Mouse (Mus musculus): ENCODE results near the gene Ece1. TPM values are rescaled to one million over a fixed set of nuclear protein-coding genes. Genes with fewer than 3 reads are reported as not detected.
"Not testable (repeated sequence)": the region's sequence is repeated elsewhere in the genome, so short reads cannot be mapped to it uniquely, and the experiment has no call there.

The Ece1 gene
- polyA plus RNA-seq, 1 experiment: 111 TPM

DNA sequence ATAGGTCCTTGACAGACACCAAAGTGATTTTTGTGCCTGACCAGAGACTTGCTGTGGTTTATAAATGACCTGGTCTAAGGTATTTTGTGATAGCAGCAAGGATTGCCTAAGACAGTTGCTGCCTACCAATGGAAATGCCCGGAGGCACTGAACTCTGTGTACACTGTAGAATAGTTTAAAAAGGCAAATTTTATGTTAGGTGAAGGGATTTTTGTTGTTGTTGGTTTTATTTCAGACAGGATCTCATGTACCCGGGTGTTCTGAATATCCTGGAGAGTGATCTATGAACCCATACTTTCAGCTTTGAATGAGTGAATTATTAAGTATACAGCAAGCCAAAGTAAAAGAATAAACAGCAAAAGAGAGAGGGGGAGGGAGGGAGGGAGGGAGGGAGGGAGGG lies 37.2 kb upstream of the Ece1 start:
- 70% methylated on average over 2 of the region's 2 CpGs for WGBS
- no peak for DNase-seq
- Histone ChIP-seq H3K4me3 (replicated peaks; ENCODE audit: extremely low read depth, low read depth, low read length) (no peak overlapping the region), H3K4me1 (ENCODE audit: control insufficient read depth, insufficient read depth, low read length) (0 out of 2 replicates have a peak, but pooled peaks cover 2% of the 10 kb centered on the region)
- TF ChIP-seq CTCF (IDR thresholded peaks at IDR 0.05; ENCODE audit: insufficient read depth, low read length) (no peak), POLR2A (IDR thresholded peaks at IDR 0.05; ENCODE audit: borderline replicate concordance, extremely low read depth, low read depth, low read length) (no peak)

DNA sequence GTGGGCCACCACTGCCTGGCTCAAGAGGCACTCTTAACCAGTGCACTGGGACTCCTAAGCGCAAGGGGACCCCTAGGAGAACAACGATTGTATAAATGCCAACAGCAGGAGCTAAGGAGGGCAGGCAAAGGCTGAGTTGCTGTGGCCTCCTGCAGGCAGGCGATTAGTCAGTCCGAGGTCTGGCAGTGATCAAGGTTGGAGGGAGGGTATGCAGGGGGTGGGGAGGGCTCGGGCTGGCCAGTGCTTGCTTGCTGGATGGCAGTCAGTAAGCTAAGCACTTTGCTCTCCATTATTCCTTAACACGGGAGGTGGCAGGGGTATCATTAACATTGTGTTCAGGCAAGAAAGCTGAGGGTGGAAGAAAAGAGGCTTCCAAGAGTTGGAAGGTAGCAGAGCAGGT lies 31.7 kb upstream of the Ece1 start:
- WGBS: 27% methylated on average over 6 of the region's 6 CpGs
- no peaks in the 10 kb centered on the region for H3K4me1 ChIP-seq (ENCODE audit: control insufficient read depth, insufficient read depth, low read length)
- DNase-seq: no peak
- TF ChIP-seq CTCF (IDR thresholded peaks at IDR 0.05; ENCODE audit: insufficient read depth, low read length) (no peak), POLR2A (IDR thresholded peaks at IDR 0.05; ENCODE audit: borderline replicate concordance, extremely low read depth, low read depth, low read length) (no peak)
- no peak overlapping the region for H3K4me3 ChIP-seq (replicated peaks; ENCODE audit: extremely low read depth, low read depth, low read length)

DNA sequence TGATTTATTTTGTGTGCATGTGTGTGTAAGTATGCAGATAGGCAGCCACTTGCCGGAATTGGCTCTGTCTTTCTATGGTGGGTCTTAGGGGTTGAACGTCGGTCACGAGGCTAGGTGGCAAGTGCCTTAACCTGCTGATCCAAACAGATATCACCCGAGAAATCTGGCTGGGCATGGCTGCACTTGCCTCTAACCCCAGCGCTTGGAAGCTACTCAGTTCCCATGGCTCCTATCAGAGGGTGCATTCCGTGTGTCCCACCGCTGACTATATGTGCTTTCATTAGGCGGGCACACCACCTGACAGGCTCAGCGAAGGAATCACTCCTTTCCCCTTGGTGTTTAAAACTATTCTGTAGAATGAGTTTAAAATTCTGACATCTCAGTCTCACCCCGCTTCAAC lies 30.4 kb upstream of the Ece1 start:
- Histone ChIP-seq H3K4me1 (ENCODE audit: control insufficient read depth, insufficient read depth, low read length) (no peaks in the 10 kb centered on the region), H3K4me3 (replicated peaks; ENCODE audit: extremely low read depth, low read depth, low read length) (no peak overlapping the region)
- WGBS: 79% methylated on average over 11 of the region's 11 CpGs
- DNase-seq: no peak
- TF ChIP-seq POLR2A (IDR thresholded peaks at IDR 0.05; ENCODE audit: borderline replicate concordance, extremely low read depth, low read depth, low read length) (no peak), CTCF (IDR thresholded peaks at IDR 0.05; ENCODE audit: insufficient read depth, low read length) (no peak)

DNA sequence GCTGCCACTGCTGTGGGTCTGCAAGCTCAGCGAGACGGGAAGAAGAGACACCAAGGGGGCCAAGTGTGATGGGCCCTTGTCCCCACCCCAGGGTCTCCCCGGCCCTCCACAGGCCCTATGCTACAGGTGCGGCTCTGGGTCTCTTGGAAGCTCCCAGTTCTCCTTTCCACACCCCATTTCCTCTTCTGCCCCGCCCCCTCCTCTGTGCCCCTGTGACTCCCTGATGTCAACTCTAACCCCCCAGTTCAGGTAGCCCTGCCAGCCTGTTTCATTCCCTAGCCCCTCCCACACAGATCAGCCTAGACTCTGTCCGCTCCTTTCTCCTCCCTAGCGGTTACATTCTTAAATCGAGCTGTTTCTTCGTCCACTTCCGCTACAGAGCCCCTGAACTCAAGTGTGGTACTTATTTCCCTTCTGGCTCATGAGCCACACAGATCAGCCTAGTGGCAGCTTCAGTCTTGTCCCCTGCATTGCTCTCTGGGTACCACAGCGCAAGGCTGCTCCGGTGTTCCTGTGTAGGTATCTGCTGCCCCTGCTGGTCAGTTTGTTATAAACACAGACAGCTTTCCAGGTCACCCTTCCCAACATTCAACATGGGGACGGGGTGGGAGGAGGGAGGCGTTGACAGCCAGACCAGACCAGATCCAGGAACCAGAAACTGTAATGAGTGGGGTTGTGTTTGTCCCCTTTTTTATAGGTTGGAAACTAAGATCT lies 26.3 kb upstream of the Ece1 start:
- no peak for TF ChIP-seq POLR2A (IDR thresholded peaks at IDR 0.05; ENCODE audit: borderline replicate concordance, extremely low read depth, low read depth, low read length)
- TF ChIP-seq CTCF (IDR thresholded peaks at IDR 0.05; ENCODE audit: insufficient read depth, low read length): peak; percentile 92
- Histone ChIP-seq H3K4me3 (replicated peaks; ENCODE audit: extremely low read depth, low read depth, low read length) (no peak overlapping the region), H3K4me1 (ENCODE audit: control insufficient read depth, insufficient read depth, low read length) (no peaks in the 10 kb centered on the region)
- 17% methylated on average over 14 of the region's 14 CpGs for WGBS
- peak; percentile 74 for DNase-seq

DNA sequence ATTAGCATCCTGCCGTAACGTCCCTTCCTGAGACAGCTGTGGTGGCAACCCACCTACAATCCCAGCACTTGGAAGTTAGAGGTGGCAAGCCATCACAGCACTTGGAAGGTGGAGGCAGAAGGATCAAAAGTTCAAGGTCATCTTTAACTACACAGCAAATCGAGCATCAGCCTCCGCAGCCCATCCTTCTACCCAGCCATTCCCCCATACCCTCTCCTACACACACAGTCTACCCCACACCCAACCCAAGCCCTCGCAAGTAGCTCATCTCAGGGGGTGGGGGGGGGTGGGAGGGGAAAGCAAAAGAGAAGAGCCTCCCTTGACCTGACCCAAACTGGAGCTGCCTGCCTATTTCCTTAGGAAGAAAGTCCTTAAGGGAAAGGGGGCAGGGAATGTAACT lies 25.3 kb upstream of the Ece1 start:
- Histone ChIP-seq H3K4me3 (replicated peaks; ENCODE audit: extremely low read depth, low read depth, low read length) (no peak overlapping the region), H3K4me1 (ENCODE audit: control insufficient read depth, insufficient read depth, low read length) (no peaks in the 10 kb centered on the region)
- DNase-seq: no peak
- TF ChIP-seq POLR2A (IDR thresholded peaks at IDR 0.05; ENCODE audit: borderline replicate concordance, extremely low read depth, low read depth, low read length): no peak
- no peak for TF ChIP-seq CTCF (IDR thresholded peaks at IDR 0.05; ENCODE audit: insufficient read depth, low read length)
- WGBS: 82% methylated on average over 5 of the region's 5 CpGs

DNA sequence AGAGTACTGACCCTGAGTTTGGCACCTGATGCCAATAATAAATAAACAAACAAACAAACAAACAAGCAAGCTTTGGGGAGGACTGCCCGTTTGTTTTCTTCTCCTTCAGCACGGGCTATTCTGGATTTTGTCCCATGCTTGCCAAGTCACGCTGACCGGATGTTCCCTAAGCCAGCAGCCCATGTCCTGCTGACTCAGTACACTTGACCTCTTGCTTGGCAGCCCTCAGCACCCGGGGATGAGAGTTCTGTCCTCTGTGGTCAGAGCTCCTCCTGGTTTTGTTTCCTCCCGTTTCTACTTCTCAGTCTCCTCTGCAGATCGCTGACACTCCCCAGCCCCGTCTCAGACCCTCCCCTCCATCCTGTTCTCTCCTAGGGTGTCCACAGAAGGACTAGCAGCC lies 24.2 kb upstream of the Ece1 start:
- no peak for TF ChIP-seq CTCF (IDR thresholded peaks at IDR 0.05; ENCODE audit: insufficient read depth, low read length)
- no peak for TF ChIP-seq POLR2A (IDR thresholded peaks at IDR 0.05; ENCODE audit: borderline replicate concordance, extremely low read depth, low read depth, low read length)
- WGBS: 49% methylated on average over 8 of the region's 8 CpGs
- Histone ChIP-seq H3K4me3 (replicated peaks; ENCODE audit: extremely low read depth, low read depth, low read length) (no peak overlapping the region), H3K4me1 (ENCODE audit: control insufficient read depth, insufficient read depth, low read length) (no peaks in the 10 kb centered on the region)
- no peak for DNase-seq

DNA sequence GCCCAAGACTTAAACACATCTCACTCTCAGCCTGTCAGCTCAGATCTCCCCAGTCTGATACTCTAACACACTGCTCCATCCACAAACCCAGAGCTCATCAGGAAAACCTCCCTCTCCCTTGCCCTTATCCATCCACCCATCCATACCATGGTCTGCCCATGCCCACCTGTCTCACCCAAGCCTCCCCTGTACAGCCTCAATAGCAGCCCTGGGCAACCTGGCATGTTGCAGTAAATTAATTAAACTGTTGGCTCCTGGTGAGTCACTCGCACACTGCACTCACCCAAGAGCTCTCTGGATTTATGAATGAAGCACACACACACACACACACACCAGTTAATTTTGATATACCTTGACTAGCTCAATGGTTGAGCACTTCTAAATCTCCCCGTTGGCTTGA lies 23.2 kb upstream of the Ece1 start:
- no peak overlapping the region for H3K4me3 ChIP-seq (replicated peaks; ENCODE audit: extremely low read depth, low read depth, low read length)
- H3K4me1 ChIP-seq (ENCODE audit: control insufficient read depth, insufficient read depth, low read length): no peaks in the 10 kb centered on the region
- 95% methylated on average over 2 of the region's 2 CpGs for WGBS
- TF ChIP-seq CTCF (IDR thresholded peaks at IDR 0.05; ENCODE audit: insufficient read depth, low read length) (no peak), POLR2A (IDR thresholded peaks at IDR 0.05; ENCODE audit: borderline replicate concordance, extremely low read depth, low read depth, low read length) (no peak)
- DNase-seq: no peak

DNA sequence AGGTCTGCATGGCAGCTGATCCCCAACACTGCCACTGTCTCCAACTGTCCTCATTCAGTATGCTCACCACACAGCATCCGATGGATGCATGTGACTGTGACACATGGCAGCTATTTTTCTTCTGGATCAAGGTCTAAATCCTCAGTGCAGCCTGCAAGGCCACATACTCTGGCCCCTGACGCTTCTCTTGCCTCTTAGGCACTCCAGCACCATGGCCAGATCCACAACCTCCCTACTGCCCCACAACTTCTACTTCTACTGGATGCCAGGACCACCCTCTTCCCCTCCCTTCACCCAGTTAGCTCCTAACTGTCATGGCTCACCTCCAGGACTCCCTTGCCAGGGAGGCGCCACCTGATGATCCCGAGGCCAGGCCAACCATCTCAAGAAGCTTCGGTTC lies 22.6 kb upstream of the Ece1 start:
- 77% methylated on average over 5 of the region's 5 CpGs for WGBS
- DNase-seq: no peak
- H3K4me3 ChIP-seq (replicated peaks; ENCODE audit: extremely low read depth, low read depth, low read length): no peak overlapping the region
- H3K4me1 ChIP-seq (ENCODE audit: control insufficient read depth, insufficient read depth, low read length): no peaks in the 10 kb centered on the region
- TF ChIP-seq CTCF (IDR thresholded peaks at IDR 0.05; ENCODE audit: insufficient read depth, low read length) (no peak), POLR2A (IDR thresholded peaks at IDR 0.05; ENCODE audit: borderline replicate concordance, extremely low read depth, low read depth, low read length) (no peak)

DNA sequence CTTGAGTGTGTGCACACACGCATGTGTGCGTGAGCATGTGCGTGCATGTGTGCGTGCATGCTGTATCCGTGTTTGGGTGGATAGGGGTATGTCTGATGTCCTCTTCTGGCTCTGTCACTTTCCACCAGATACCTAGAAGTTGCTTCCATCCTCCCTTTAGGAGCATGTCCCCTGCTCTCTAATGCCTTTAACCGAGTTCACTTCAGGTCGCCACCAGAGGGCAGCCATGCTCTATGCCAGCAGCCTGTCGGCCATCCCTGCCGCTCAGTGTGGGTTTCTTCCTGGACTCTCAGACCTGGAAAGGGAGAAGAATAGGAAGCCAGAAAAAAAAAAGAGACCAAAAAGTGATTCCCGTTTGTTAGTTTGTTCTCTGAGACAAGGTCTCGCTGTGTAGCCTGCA lies 17.4 kb upstream of the Ece1 start:
- TF ChIP-seq POLR2A (IDR thresholded peaks at IDR 0.05; ENCODE audit: borderline replicate concordance, extremely low read depth, low read depth, low read length): no peak
- peak; percentile 93 for TF ChIP-seq CTCF (IDR thresholded peaks at IDR 0.05; ENCODE audit: insufficient read depth, low read length)
- no peak overlapping the region for H3K4me3 ChIP-seq (replicated peaks; ENCODE audit: extremely low read depth, low read depth, low read length)
- peak; percentile 77 for DNase-seq
- WGBS: 21% methylated on average over 11 of the region's 11 CpGs
- H3K4me1 ChIP-seq (ENCODE audit: control insufficient read depth, insufficient read depth, low read length): no peaks in the 10 kb centered on the region

DNA sequence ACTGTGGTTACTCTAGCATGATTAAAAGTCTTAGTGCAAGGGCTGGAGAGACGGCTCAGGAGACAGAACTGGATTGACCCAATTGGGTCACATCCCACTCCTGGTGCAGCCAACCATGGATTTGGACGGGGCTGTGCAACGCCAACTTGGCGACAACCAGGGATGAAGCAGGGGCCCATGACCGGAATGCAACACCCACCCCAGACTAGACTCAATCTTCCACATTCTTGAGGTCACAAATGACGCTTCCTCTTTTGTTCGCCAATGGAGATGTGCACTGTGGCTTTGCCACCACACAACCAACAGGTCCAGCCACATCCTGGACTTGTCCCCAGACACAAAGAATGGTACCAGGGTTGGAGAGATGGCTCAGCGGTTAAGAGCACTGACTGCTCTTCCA lies 14.4 kb upstream of the Ece1 start:
- 73% methylated on average over 8 of the region's 8 CpGs for WGBS
- H3K4me1 ChIP-seq (ENCODE audit: control insufficient read depth, insufficient read depth, low read length); DNase-seq; H3K4me3 ChIP-seq (replicated peaks; ENCODE audit: extremely low read depth, low read depth, low read length): not testable (repeated sequence)

Data from lung, adult 2 months (tissue).